ENCODE assay signal across 11 mouse cellular contexts in the genomic region with DNA sequence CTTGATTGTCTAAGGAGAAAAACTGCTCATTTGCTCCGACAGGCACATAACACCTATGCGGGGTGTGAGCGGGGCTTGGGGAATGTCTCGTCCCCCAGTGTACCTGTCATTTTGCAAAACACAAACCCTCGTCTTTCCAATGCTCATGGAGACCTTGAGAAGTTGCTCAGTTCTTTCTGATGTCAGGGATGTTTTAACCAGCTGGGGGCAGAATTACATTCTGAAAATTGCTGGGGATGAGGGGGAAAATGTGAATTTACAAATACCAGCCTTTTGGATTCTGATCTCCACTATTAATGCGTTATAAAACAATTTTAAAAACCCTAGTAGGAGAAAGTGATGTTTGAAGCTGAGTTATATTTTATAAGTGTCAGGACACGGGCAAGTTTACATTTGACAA.
"Had no signal": no experiment of that assay in that cellular context is flagged by ENCODE, and none has a peak within 500 bp of the region (broad histone marks: within the 10 kb centered on the region; RNA-seq: fewer than 3 reads in every experiment).

No protein-coding gene starts in this region.

- H3K36me3 ChIP-seq: limb, embryonic 15.5 days; liver, embryonic 12.5 days; lung, embryonic 15.5 days; midbrain, embryonic 15.5 days; neural tube, embryonic 13.5 days had no signal

- H3K27ac ChIP-seq: kidney, postnatal 0 days; limb, embryonic 15.5 days; liver, embryonic 12.5 days; lung, embryonic 15.5 days; midbrain, embryonic 15.5 days; neural tube, embryonic 13.5 days had no signal

- H3K4me2 ChIP-seq: limb, embryonic 15.5 days; liver, embryonic 12.5 days; lung, embryonic 15.5 days; midbrain, embryonic 15.5 days; neural tube, embryonic 13.5 days had no signal

- H3K27me3 ChIP-seq: liver, embryonic 12.5 days; lung, embryonic 15.5 days; midbrain, embryonic 15.5 days; neural tube, embryonic 13.5 days had no signal

- H3K4me3 ChIP-seq: limb, embryonic 15.5 days; liver, embryonic 12.5 days; lung, embryonic 15.5 days; midbrain, embryonic 15.5 days; neural tube, embryonic 13.5 days had no signal

- H3K4me1 ChIP-seq: limb, embryonic 15.5 days; liver, embryonic 12.5 days; lung, embryonic 15.5 days; midbrain, embryonic 15.5 days had no signal

- DNase-seq: kidney, adult 11 months; kidney, adult 9 months; kidney, postnatal 36 days; right cerebral cortex, postnatal 14 days; thymus, postnatal 36 days had no signal

- H3K9me3 ChIP-seq: limb, embryonic 15.5 days; liver, embryonic 12.5 days; lung, embryonic 15.5 days; midbrain, embryonic 15.5 days; neural tube, embryonic 13.5 days had no signal

- ATAC-seq: liver, embryonic 12.5 days; midbrain, embryonic 15.5 days had no signal

- H3K9ac ChIP-seq: limb, embryonic 15.5 days; liver, embryonic 12.5 days; lung, embryonic 15.5 days; midbrain, embryonic 15.5 days had no signal
